Mouse (Mus musculus): ENCODE data around the gene Gabpb1. TPM values are rescaled to one million over a fixed set of nuclear protein-coding genes. Genes with fewer than 3 reads are reported as not detected.

Gabpb1 gene
- polyA plus RNA-seq, 1 experiment from 2014 or later, result 54.4 TPM

DNA sequence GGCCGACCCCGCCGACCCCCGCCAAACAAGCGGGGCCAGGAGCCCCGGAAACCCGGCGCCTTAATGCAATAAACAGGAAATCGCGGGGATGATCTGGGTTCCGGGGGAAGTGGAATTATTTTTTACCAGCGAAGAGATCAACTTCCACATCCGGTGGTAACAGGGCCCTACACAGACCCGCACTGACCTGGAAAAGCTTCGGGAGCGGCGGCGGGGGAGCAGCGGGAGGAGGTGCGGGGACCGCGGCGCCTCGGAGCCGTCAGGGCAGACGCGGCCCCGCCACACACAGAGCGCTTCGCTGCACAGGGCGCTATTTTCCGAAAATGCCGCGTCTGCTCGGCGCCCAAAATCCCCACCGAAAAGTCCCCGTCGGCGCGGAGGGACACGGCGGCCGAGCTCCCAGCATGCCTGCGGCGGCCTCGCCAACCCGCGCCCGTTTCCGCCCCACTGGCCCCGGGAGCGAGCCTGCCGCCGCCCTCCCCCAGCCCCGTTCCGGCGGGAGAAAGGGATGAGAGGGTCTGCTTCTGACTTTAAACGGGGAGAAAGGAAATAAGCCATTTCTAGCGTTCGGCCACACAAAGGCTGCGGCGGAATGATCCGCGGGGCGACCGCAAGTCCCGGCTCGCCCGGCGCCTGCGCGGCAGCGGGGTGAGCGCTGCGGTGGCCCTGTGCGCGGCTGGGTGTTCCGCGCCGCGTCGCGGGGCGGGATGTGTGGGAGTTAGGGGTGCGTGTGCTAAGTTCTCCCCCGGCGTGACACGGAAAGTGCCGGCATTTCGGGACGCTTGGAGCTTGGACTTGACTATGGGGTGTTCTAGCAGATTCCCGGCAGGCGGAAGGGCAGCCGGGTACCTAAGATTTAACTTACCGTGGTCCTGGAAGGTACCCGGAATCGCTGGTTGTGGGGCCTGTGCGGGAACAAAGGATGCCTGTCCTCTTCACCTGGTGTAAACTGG is 692 bp downstream of the Gabpb1 start:
- under 1% methylated on average over 99 of the region's 99 CpGs for WGBS
- ATAC-seq (replicated peaks; ENCODE audit: low FRiP score), result peak; percentile 93
- H3K9ac ChIP-seq, result peak overlapping the region; percentile 99

DNA sequence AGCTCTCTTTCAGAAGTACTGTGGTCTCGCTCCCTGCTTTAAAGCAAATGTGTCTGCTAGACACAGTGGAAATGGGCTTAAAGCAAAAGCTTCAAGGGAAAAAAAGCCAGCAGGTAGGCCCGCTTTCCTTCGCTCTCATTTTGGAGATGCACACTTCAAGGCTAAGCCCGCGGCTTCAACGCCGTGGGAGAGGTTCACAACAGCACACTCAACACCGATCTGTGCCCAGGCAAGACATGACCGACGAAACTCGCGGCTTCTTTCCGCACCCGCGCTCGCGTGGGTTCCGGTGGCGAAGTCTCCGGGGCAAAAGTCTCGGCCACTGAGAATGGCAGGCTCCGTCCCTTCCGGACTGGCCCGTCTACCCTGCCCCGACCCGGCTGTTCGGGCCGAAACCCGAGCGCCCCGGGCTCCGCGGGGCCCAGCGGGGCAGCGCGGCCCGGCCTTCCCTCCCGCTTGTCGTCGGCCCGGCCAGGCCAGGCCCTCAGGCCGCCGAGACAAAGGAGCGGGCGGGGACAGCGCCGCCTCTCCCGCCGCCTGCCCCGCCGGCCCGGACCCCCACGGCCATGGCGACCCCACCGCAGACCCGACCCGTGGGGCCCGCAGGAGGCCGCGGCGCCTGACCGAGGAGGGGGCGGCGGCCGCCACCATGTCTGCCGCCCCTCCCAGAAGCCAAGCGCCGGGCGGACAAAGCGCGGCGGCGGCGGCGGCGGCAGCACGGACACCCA is 1.5 kb downstream of the Gabpb1 start:
- H3K9me3 ChIP-seq (replicated peaks), result 0 out of 2 replicates have a peak, but pooled peaks cover 3% of the 10 kb centered on the region
- H3K27ac ChIP-seq, result peak overlapping the region; percentile 100
- under 1% methylated on average over 75 of the region's 77 CpGs for WGBS
- peaks cover 36% of the 10 kb centered on the region for H3K4me1 ChIP-seq
- peaks cover 21% of the 10 kb centered on the region for H3K36me3 ChIP-seq
- peak; percentile 73 for ATAC-seq (replicated peaks; ENCODE audit: low FRiP score)
- peak overlapping the region; percentile 90 for H3K4me3 ChIP-seq (replicated peaks)
- peak overlapping the region; percentile 62 for H3K4me2 ChIP-seq
- H3K9ac ChIP-seq, result peak overlapping the region; percentile 99
- H3K27me3 ChIP-seq, result no peaks in the 10 kb centered on the region

More for the DNA sequence above, 692 bp downstream of the Gabpb1 start:
- H3K27ac ChIP-seq, result peak overlapping the region; percentile 100
- H3K4me2 ChIP-seq, result peak overlapping the region; percentile 62
- peaks cover 36% of the 10 kb centered on the region for H3K4me1 ChIP-seq
- peak overlapping the region; percentile 90 for H3K4me3 ChIP-seq (replicated peaks)
- no peaks in the 10 kb centered on the region for H3K27me3 ChIP-seq
- 0 out of 2 replicates have a peak, but pooled peaks cover 3% of the 10 kb centered on the region for H3K9me3 ChIP-seq (replicated peaks)
- H3K36me3 ChIP-seq, result peaks cover 27% of the 10 kb centered on the region

DNA sequence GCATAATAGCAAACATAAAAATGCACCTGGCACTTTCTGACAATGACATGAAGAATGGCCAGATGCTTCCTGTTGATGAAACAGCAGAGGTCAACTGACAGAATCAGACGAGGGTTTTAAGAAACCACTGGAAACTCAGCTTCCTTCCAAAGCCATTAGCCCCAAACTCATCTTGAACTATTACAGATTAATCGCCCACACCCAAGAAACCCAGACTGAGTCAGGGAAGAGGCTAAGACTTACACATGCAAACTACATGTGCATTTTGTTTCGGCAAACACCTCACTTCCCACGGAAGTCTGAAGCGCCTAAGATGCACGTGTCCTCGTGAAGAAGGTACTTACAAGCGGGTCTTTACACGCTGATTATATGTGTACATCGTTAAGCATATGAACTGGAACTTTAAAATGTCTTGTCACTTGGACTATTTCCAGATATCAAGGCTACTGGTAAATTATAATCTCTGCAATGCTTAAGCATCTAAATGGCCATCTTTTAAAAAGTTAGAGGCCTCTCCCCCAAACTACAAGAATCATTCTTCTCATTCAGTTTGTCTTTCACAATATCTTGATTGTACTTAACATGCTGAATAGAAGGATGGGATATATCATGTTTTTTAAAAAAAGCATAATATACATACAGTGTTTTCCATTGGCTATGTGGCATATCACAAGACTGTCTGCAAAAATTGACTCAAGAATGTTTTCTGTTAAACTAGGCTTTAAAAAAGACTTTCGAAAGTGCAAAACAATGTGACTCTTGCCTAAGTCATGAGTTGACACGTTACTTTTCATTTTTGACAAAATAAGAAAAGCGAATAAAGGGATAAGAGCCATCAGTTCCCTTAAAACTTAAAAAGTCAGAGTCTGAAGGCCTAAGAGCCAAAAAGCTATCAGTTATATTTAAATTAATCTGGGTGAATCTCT is 2.6 kb downstream of the Gabpb1 start:
- Histone ChIP-seq H3K9ac (peak overlapping the region; percentile 99), H3K36me3 (peaks cover 14% of the 10 kb centered on the region; the same call in 1 of the 2 replicates), H3K27me3 (no peaks in the 10 kb centered on the region), H3K27ac (peak overlapping the region; percentile 100), H3K4me1 (peaks cover 36% of the 10 kb centered on the region), H3K9me3 (replicated peaks) (no peaks in the 10 kb centered on the region), H3K4me2 (peak overlapping the region; percentile 62), H3K4me3 (replicated peaks) (peak overlapping the region; percentile 90)
- WGBS, result 53% methylated on average over 13 of the region's 13 CpGs
- no peak for ATAC-seq (replicated peaks; ENCODE audit: low FRiP score)

DNA sequence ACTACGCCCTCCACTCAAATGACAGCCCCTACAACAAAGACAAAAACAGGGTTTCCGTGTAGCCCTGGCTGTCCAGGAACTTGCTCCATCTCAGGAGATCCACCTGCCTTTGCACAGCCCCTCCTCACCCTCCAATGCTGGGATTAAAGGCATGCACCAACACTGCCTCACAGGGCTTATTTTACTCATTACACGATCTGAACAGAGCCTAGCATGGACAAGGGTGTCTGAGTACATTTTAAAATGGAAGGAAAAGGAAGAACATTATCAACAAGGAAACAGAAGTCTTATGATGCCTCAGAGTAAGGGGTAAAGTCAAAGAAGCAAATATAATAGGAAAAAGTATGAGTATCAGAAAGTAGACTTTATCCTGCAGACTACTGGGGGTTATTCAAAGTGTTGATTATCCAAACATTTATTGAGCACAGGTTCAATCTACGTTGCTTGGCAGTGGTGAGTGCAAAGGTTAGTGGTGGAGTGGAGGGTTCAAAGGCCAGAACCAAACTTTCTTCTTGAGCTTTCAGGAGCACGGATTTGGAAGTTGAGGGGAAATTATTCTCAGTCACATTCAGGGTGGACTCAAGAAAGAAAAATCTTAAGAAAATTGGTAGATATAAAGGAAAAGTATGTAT is 7.4 kb downstream of the Gabpb1 start:
- Histone ChIP-seq H3K4me1 (peaks cover 21% of the 10 kb centered on the region), H3K36me3 (0 out of 2 replicates have a peak, but pooled peaks cover 3% of the 10 kb centered on the region), H3K4me2 (no peak overlapping the region), H3K9me3 (replicated peaks) (no peaks in the 10 kb centered on the region), H3K27me3 (no peaks in the 10 kb centered on the region), H3K4me3 (replicated peaks) (no peak overlapping the region), H3K27ac (no peak overlapping the region), H3K9ac (no peak overlapping the region)
- no peak for ATAC-seq (replicated peaks; ENCODE audit: low FRiP score)
- 84% methylated on average over 5 of the region's 5 CpGs for WGBS

DNA sequence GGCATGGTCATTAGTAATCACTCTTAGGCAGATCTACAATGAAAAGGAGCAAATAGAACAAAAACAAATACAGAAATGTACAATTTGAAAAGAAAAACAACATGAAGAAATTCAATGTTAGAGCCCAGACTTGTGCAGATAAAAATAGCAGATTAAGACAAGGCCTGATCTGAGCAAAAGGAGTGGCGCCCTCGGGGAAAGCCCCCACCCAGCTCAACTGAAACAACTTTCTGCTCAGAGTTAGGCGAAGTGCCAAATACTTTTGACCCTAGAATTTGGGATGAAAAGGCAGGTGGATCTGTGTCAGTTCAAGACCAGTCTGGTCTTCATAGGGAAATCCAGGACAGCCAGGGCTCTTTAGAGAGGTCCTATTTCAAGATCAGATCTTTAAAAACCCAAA is 10.2 kb downstream of the Gabpb1 start:
- Histone ChIP-seq H3K9me3 (replicated peaks) (no peaks in the 10 kb centered on the region), H3K27me3 (no peaks in the 10 kb centered on the region), H3K36me3 (0 out of 2 replicates have a peak, but pooled peaks cover 3% of the 10 kb centered on the region), H3K4me3 (replicated peaks) (no peak overlapping the region), H3K4me1 (no peaks in the 10 kb centered on the region), H3K27ac (no peak overlapping the region), H3K4me2 (no peak overlapping the region), H3K9ac (no peak overlapping the region)
- 81% methylated on average over 3 of the region's 3 CpGs for WGBS
- no peak for ATAC-seq (replicated peaks; ENCODE audit: low FRiP score)

DNA sequence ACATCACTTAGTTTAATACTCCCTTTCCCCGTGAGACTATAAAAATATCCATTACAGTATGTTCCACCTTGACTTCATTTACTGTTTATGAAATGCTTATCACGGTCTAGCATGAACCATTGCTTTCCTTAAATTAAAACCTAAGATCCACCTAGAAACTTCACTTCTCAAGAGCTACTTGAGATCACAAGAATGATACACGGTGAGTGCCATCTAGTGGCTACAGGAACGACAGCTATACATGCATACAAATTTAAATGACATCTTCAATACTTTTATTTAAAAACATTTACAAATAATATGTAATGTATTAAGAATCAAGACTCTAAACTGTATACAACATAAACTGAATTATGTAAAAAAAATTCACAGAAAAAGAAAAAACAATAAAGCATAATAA is 12.7 kb downstream of the Gabpb1 start:
- Histone ChIP-seq H3K27me3 (no peaks in the 10 kb centered on the region), H3K4me1 (no peaks in the 10 kb centered on the region), H3K4me2 (no peak overlapping the region), H3K27ac (no peak overlapping the region), H3K4me3 (replicated peaks) (no peak overlapping the region), H3K9ac (no peak overlapping the region), H3K9me3 (replicated peaks) (no peaks in the 10 kb centered on the region), H3K36me3 (0 out of 2 replicates have a peak, but pooled peaks cover 3% of the 10 kb centered on the region)
- ATAC-seq (replicated peaks; ENCODE audit: low FRiP score), result no peak
- WGBS, result 57% methylated on average over 4 of the region's 4 CpGs

DNA sequence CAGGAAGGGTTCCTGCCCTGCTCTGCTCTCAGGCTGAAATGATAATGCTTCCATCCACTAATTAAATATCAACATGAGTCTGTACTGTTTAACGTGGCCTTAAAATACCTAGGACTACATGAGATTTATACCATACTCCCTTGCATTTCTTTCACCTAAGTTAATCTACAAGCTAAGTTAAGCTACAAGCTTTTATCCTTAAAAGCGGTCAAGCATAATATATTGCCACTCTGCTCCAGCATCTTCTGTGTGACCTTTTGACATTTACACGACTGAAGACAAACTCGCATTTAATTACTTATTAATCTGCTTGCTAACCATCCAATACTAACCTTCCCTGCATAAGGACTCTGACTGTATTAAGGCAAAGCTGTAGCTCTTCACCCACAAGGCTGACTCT is 23.2 kb downstream of the Gabpb1 start:
- WGBS, result 57% methylated on average over 4 of the region's 4 CpGs
- no peak overlapping the region for H3K4me2 ChIP-seq
- H3K4me3 ChIP-seq (replicated peaks), result no peak overlapping the region
- ATAC-seq (replicated peaks; ENCODE audit: low FRiP score), result peak; percentile 92
- no peaks in the 10 kb centered on the region for H3K9me3 ChIP-seq (replicated peaks)
- no peaks in the 10 kb centered on the region for H3K4me1 ChIP-seq
- H3K36me3 ChIP-seq, result peaks cover 56% of the 10 kb centered on the region
- no peak overlapping the region for H3K9ac ChIP-seq
- 0 out of 2 replicates have a peak overlapping the region, but pooled peaks have one; percentile 57 for H3K27ac ChIP-seq
- no peaks in the 10 kb centered on the region for H3K27me3 ChIP-seq

DNA sequence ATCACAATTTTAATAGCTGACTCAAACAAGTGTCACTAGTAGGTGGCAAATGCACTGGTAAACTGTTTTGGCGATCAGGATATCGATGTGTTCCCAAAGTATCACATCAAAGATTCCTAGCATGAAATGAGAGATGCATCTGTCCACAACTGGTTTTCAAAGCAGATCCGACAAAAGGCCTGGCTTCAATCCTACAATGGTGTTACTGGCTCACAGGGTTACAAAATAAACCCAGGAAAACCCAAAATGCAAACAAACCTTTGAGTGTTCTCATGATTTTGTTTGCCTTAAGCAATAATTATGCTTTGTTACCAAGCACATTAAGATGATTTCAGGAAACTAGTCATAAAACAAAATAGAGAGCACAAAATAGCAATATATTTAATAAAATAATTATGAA is 28.4 kb downstream of the Gabpb1 start:
- Histone ChIP-seq H3K4me2 (no peak overlapping the region), H3K4me3 (replicated peaks) (no peak overlapping the region), H3K9ac (no peak overlapping the region), H3K27me3 (no peaks in the 10 kb centered on the region), H3K9me3 (replicated peaks) (no peaks in the 10 kb centered on the region), H3K4me1 (no peaks in the 10 kb centered on the region), H3K36me3 (peaks cover 76% of the 10 kb centered on the region), H3K27ac (no peak overlapping the region)
- ATAC-seq (replicated peaks; ENCODE audit: low FRiP score), result no peak
- 87% methylated on average over 3 of the region's 3 CpGs for WGBS

DNA sequence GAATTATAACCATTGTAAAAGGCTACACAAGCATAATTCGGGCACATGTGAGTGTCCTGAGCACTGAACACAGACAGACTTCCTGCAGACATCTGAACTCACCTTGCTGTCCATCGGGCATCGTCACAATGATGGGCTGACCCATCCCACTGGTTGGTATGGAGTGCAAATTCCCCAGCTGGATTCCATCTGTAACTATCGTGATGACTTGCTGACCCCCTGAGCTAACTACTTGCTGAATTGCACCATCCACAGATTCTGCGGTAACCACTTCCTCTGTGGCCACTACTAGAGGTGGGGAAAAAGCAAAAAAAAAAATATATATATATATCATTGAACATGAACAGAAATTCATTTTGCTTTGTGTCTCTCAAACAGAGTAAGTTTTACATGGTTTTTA is 29.7 kb downstream of the Gabpb1 start:
- Histone ChIP-seq H3K4me2 (no peak overlapping the region), H3K36me3 (peaks cover 79% of the 10 kb centered on the region), H3K27me3 (no peaks in the 10 kb centered on the region), H3K9ac (no peak overlapping the region), H3K9me3 (replicated peaks) (no peaks in the 10 kb centered on the region), H3K27ac (no peak overlapping the region), H3K4me3 (replicated peaks) (no peak overlapping the region), H3K4me1 (no peaks in the 10 kb centered on the region)
- no peak for ATAC-seq (replicated peaks; ENCODE audit: low FRiP score)
- 95% methylated on average over 5 of the region's 5 CpGs for WGBS

DNA sequence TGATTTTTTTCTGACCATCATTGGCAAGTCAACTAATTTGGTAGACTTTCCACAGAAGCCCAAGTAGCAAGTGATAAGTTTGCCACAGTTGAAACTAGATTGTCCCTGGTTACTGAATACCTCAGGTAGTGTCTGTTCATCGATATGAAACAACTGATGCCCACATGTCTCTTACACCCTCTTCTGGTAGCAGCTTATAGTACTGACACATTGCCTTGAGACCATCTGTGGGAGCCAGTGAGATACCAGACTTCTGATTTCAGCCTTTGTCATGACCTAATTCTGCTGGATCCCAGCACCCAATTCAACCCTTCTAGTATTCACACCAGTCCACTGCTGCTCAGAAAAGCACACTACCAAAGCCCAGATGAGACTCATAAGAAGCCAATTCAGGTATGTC is 31.4 kb downstream of the Gabpb1 start:
- peaks cover 87% of the 10 kb centered on the region for H3K36me3 ChIP-seq
- H3K27me3 ChIP-seq, result no peaks in the 10 kb centered on the region
- no peaks in the 10 kb centered on the region for H3K9me3 ChIP-seq (replicated peaks)
- WGBS, result 83% methylated on average over 1 of the region's 1 CpGs
- H3K4me1 ChIP-seq, result no peaks in the 10 kb centered on the region
- no peak overlapping the region for H3K9ac ChIP-seq
- no peak overlapping the region for H3K4me3 ChIP-seq (replicated peaks)
- ATAC-seq (replicated peaks; ENCODE audit: low FRiP score), result no peak
- no peak overlapping the region for H3K27ac ChIP-seq
- no peak overlapping the region for H3K4me2 ChIP-seq

DNA sequence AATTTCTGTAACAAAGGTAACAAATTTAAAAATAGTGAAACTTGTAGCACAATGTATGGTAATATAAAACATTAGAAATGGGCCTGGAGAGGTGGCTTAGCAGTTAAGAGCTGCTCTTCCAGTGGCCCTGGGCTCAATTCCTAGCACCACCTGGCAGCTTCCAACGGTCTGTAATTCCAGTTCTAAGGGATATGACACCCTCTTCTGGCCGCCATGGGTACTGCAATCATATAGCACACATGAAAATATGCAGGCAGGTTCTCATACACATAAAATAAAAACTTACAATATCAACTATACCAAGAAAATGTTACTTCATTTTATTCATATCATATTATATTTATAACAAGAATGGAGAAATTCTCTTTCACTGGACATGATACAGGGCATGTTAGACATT is 35.8 kb downstream of the Gabpb1 start:
- H3K9ac ChIP-seq, result no peak overlapping the region
- ATAC-seq (replicated peaks; ENCODE audit: low FRiP score), result no peak
- H3K27ac ChIP-seq, result no peak overlapping the region
- no peak overlapping the region for H3K4me2 ChIP-seq
- H3K36me3 ChIP-seq, result peaks cover 80% of the 10 kb centered on the region
- no peaks in the 10 kb centered on the region for H3K9me3 ChIP-seq (replicated peaks)
- 88% methylated on average over 2 of the region's 2 CpGs for WGBS
- H3K27me3 ChIP-seq, result no peaks in the 10 kb centered on the region
- peaks cover 9% of the 10 kb centered on the region; the same call in 1 of the 2 replicates for H3K4me1 ChIP-seq
- H3K4me3 ChIP-seq (replicated peaks), result no peak overlapping the region

All from kidney, embryonic 15.5 days (tissue).